Mouse (Mus musculus) A20 (cell line): ENCODE measurements around the gene Olfr1123.
"Not testable (repeated sequence)": the region's sequence is repeated elsewhere in the genome, so short reads cannot be mapped to it uniquely, and the experiment has no call there.

Source experiments
- DNase-seq: peaks from one replicate; pipeline ENCODE4 v3.0.0-alpha.2; 2011; ENCODE audit warnings: low read depth, low spot score

The Olfr1123 gene

DNA sequence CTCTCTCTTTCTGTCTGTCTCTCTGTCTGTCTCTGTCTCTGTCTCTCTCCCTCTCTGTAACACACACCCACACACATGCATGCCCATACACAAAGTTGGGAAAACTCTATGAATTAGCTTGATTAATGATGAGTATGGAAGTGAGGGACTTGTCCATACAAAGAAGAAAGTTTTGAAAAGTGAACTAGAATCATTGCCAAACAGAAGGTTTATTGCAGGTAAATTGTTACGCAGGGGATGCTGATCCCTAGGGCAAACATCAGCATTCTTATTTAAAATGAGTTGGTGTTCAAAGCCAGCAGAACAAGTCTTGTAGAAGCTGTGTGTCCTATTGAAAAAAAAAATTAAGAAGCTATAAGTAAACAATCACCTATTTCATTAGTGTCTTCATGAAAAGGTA lies at the start of gene Olfr1123:
Gene Olfr1123 (plus strand): TSS at position 301 of the 400 bp plus-strand sequence.
- DNase-seq, result no peak

DNA sequence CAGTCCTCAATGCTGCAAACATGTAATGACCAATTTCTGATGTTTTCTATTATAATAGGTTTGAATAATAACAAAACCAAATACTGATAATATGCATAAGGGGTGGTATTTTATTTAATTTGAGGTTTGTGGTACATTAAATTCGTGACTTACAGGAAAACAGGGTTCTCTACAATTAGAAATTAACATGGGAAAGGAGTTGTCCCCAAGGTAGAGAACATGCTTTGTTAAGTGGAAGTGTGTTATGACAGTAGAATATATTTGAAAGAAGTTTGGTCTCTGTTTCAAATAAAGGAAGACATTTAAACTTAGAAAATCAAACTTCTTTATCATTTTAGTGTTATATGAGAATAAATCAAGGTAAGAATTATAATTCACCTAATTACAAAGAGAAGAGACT lies 46.8 kb upstream of the Olfr1123 start, which contains the start of gene Olfr1121:
Gene Olfr1121 (plus strand): TSS at position 301 of the 400 bp plus-strand sequence.
- DNase-seq, result no peak

DNA sequence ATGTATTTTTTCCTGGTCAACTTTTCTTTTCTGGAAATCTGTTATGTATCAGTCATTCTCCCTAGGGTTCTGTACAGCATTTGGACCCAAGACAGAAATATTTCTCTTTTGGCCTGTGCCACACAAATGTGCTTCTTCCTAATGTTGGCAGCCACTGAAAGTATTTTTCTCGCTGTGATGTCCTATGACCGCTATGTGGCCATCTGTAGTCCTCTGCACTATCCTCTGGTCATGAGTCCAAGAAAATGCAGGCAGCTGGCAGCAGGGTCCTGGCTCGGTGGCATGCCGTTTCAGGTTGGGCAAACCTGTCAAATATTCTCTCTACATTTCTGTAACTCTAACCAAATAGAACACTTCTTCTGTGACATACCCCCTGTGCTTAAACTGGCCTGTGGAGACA lies 44.7 kb upstream of the Olfr1123 start:
- no peak for DNase-seq

DNA sequence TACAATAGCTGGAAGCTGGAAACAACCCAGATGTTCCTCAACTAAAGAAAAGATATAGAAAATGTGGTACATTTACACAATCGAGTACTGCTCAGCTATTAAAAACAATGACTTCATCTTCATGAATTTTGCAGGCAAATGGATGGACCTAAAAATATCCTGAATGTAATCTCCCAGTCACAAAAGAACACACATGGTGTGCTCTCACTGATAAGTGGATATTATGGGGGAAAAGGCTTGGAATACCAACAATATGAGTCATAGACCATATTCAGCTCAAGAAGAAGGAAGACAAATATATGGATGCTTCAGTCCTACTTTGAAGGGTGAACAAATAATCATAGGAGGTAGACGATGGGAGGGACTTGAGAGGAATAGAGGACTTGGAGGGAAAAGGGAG lies 32.5 kb upstream of the Olfr1123 start:
- DNase-seq, result no peak

DNA sequence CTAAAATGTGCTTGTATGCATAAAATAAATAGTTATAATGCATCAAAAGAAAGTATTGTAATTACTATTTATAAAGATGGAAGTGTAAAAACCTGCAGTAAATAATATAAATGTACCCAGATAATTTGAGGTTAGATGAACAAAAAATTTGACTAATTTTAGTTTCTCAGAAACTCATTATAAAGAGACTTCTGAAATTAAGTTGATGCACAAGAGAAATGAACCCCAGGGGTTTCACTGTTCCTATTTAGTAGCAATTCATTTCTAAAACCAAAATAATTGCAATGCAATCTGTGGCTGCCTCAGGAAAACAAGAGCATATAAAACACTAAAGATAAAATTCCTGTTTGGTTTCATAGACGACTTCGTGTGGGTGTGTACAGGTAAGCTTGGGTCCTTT lies 30.9 kb upstream of the Olfr1123 start, which contains the start of gene Olfr1122:
Gene Olfr1122 (plus strand): TSS at position 301 of the 400 bp plus-strand sequence.
- DNase-seq, result no peak

DNA sequence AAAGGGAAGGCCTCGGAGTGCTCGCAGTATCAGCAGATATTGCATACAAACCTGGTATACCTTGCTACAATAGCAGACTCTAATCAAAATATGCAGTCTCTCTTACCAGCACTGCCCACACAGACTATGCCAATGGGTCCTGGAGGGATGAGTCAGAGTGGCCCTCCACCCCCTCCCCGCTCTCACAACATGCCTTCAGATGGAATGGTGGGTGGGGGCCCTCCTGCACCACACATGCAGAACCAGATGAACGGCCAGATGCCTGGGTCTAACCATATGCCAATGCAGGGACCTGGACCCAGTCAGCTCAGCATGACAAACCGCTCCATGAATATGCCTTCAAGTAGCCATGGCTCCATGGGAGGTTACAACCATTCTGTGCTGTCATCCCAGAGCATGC lies 22.8 kb upstream of the Olfr1123 start:
- DNase-seq, result not testable (repeated sequence)

DNA sequence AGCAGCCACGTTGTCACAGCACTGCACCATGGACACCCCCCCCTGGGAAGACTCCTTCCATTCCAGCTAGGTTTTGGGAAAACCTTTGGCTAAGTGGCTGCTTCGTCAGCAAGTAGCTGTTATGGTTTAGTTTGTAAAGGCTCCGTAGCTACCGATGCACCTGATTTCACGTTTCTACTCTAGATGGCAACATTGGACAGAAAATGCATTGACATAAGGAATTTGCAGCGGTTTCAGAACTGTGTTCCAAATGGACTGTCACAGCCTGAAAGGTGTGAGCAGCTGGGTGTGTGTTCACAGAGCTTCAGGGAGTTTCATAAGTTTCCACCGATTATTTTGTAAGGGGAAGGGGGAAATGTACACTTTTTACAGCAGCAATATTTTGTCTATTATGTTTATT lies 21.7 kb upstream of the Olfr1123 start:
- DNase-seq, result not testable (repeated sequence)

DNA sequence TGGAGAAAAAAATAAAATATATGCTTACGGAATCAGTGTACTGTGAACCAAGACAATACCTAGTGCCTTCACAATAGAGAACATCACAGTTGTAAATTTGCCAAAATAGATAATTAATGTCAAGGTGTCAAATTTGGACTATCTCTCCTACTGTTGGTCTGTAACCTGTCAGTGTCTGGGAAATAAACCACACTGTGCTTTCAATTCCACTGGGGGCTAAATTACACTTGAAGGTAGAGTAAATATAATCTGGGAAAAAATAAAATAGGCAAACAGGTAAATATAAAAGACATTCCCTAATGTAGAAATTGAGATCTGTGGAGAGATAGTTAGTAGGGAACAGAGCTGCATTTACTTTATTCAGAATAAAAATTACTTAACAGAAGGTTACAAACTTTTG lies 13.5 kb downstream of the Olfr1123 start, which contains the start of gene Olfr1124:
Gene Olfr1124 (plus strand): TSS at position 301 of the 400 bp plus-strand sequence.
- DNase-seq, result no peak

DNA sequence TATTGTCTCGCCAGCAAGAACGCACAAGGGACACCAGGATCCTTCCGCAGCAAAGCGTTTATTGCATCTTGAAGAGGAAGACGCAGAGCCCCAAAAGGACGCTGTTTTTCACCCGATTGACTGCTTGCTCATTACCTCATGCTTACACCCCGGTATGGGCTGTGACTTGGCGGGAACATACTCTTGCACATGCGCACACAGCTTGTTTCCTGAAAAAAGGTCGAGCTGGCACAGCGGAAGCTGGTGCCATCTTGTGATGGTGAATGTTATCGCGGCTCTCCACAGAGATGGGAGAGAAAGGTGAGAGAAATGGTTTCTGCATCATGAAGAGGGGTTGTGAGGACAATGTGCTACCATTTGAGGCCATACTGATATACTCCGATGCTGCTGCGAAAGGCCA lies 21.3 kb downstream of the Olfr1123 start:
- DNase-seq, result no peak

DNA sequence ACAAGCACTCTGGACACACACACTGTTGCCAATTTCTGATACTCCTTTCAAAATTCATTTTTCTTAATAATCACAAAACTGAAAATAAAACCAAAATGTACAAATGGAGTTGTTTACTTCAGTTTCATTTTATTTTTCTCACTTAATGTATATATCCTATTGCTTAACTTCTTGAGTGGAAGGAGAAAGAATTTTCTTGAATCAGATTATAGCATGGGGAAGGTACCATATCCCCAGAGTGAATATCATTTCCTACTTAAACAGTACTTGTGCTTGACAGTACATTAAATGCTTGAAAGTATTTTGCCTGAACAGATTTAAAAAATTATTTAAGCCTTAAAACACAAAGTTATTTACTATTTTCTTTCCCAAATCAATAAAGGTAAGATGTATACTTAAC lies 37.2 kb downstream of the Olfr1123 start, which contains the start of gene Olfr1126:
Gene Olfr1126 (plus strand): TSS at position 301 of the 400 bp plus-strand sequence.
- DNase-seq, result no peak

DNA sequence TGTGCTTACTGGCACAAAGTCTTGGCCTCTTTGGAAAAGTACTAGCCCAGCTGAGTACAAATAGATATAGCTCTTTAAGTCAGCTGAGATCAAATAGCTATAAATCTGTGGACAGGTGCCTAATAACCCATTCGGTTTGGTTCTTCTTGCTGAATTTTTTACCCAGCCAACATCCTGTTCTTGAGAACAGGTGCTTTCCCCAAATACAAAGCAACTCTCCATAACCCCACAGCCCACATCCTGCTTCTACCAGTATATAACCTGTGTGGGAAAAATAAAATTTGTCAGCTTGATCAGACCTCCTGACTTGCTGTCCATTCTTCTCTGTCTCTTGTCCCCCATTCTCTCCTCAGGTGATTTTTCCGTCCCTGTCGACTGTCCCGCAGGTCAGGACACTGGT lies 45.3 kb downstream of the Olfr1123 start:
- DNase-seq, result no peak
